Mouse (Mus musculus): ENCODE measurements around the gene Irf5.

The Irf5 gene

GRCm38 (mm10) chr6:29526281-29527251, at the start of gene Irf5:
Gene Irf5 (plus strand): TSS chr6:29526625.
- DNase-seq = no peak

- DNase-seq = no peak
Measured at GRCm38 (mm10) chr6:29482691-29483090, 43.7 kb upstream of the Irf5 start.

- DNase-seq = peak; percentile 54 to 67
Measured at GRCm38 (mm10) chr6:29484716-29485559, 41.5 kb upstream of the Irf5 start.

- DNase-seq = no peak
Measured at GRCm38 (mm10) chr6:29485951-29486350, 40.5 kb upstream of the Irf5 start.

- peak; percentile 25 to 45 for DNase-seq
Measured at GRCm38 (mm10) chr6:29494101-29494500, 32.3 kb upstream of the Irf5 start.

- DNase-seq = no peak
Measured at GRCm38 (mm10) chr6:29496270-29496669, 30.2 kb upstream of the Irf5 start.

GRCm38 (mm10) chr6:29497791-29498190, 28.6 kb upstream of the Irf5 start:
- no peak for DNase-seq

GRCm38 (mm10) chr6:29500177-29500576, 26.2 kb upstream of the Irf5 start:
- DNase-seq = no peak

- DNase-seq = no peak
Measured at GRCm38 (mm10) chr6:29500810-29501209, 25.6 kb upstream of the Irf5 start.

- DNase-seq = no peak
Measured at GRCm38 (mm10) chr6:29501599-29501998, 24.8 kb upstream of the Irf5 start.

GRCm38 (mm10) chr6:29505493-29505892, 20.9 kb upstream of the Irf5 start:
- DNase-seq = no peak

GRCm38 (mm10) chr6:29506834-29507233, 19.6 kb upstream of the Irf5 start:
- no peak for DNase-seq

- DNase-seq = peak; percentile 64
Measured at GRCm38 (mm10) chr6:29507447-29508309, 18.7 kb upstream of the Irf5 start, which contains the start of gene Kcp. Gene Kcp (minus strand): TSS chr6:29507952.

- DNase-seq = no peak
Measured at GRCm38 (mm10) chr6:29509086-29509485, 17.3 kb upstream of the Irf5 start.

- peak; percentile 75 to 77 for DNase-seq
Measured at GRCm38 (mm10) chr6:29513284-29513683, 13.1 kb upstream of the Irf5 start.

GRCm38 (mm10) chr6:29517139-29517538, 9.3 kb upstream of the Irf5 start:
- peak; percentile 59 to 75 for DNase-seq

GRCm38 (mm10) chr6:29522626-29523300, 3.7 kb upstream of the Irf5 start:
- DNase-seq = peak; percentile 55 to 72

GRCm38 (mm10) chr6:29523301-29524033, 3.0 kb upstream of the Irf5 start:
- DNase-seq = no peak

GRCm38 (mm10) chr6:29524034-29524489, 2.4 kb upstream of the Irf5 start:
- DNase-seq = no peak

- no peak for DNase-seq
Measured at GRCm38 (mm10) chr6:29525256-29525655, 1.2 kb upstream of the Irf5 start.
